Mouse (Mus musculus) ovary, postnatal 36 days (tissue): ENCODE measurements around the gene Kctd2.
A peak's percentile ranks its signal among the peaks of the same experiment; 100 is the strongest.
"Not testable (repeated sequence)": the region's sequence is repeated elsewhere in the genome, so short reads cannot be mapped to it uniquely, and the experiment has no call there.

Experiments
- DNase-seq: peaks from one replicate; pipeline ENCODE4 v3.0.0; 2022; ENCODE audit warnings: low spot score, mixed read lengths

Kctd2 gene

GRCm38 (mm10) chr11:115419531-115420237 lies at the start of gene Kctd2, which contains the start of gene Atp5h:
Gene Kctd2 (plus strand): TSS chr11:115420128.
Gene Atp5h (minus strand): TSS chr11:115419962.
- DNase-seq: peak; percentile 95

DNA sequence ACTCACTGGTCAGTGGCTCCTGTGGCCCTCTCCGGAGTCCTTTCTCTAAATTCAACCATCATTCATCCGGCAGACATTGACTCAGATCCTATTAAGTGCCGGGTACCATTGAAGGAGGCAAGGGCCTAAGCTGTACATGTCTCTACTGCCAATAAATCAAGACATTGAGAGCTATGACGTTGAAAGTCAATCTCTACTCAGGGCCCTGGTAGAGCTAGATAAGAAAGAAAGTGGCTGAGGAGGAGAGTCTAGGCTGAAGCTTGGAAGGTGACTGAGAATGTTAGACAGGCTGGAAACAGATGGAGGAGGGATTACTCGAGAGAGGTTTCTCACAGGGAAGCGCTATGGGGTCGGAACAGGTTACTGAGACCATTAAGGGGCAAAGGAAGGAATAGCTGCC lies 49.6 kb upstream of the Kctd2 start:
- no peak for DNase-seq

DNA sequence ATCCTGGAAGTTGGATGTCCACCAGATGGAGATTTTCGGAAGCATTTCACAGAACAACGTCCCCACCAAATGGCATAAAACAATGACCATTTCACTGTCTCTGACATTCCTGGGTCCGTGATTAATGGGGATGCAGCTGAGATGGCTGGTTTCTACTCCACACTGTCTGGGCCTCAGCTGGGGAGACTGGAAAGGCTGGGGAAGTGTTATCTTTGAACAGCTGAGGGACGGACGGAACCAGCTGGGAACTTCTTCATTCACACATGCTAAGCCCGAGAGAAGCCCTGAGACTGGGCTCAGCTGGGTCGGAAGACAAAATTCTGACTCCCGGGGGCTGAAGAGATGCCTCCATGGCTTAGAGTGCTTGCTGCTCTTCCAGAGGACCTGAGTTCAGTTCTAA lies 48.6 kb upstream of the Kctd2 start:
- no peak for DNase-seq

- no peak for DNase-seq
Observed at GRCm38 (mm10) chr11:115372015-115372414, 47.9 kb upstream of the Kctd2 start.

DNA sequence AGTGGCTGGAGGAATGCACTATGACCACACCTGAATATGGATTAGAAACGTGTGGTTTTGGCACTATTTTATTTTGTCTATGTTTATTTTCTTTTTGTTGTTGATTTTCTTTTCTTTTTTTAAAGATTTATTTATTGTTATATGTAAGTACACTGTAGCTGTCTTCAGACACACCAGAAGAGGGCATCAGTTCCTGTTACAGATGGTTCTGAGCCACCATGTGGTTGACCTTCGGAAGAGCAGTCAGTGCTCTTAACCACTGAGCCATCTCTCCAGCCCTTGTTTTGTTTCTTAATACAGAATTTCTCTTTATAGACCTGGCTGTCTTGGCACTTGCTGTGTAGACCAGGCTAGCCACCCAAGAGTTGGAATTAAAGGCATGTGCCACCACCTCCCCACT lies 47.2 kb upstream of the Kctd2 start:
- no peak for DNase-seq

GRCm38 (mm10) chr11:115373805-115374694 lies 45.9 kb upstream of the Kctd2 start:
- peak; percentile 68 for DNase-seq

GRCm38 (mm10) chr11:115374695-115375425 lies 45.1 kb upstream of the Kctd2 start:
- no peak for DNase-seq

DNA sequence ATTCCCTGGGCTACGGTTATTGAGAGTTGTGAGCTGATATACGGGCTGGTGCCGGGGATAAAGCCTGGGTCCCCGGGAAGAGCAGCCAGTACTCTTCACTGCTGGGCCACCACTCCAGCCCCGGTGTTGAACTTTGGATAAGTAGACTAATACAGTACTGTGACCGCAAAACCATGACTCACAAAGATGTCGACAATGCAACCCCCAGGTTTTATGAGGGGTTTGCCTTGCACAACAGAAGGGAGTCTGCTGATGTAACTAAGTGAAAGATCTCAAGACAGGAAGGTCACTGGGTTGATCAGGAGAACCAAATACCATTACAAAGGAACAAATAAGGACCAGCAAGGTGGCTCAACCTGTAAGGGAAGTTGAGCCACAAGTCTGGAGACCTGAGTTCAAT lies 43.2 kb upstream of the Kctd2 start:
- no peak for DNase-seq

DNA sequence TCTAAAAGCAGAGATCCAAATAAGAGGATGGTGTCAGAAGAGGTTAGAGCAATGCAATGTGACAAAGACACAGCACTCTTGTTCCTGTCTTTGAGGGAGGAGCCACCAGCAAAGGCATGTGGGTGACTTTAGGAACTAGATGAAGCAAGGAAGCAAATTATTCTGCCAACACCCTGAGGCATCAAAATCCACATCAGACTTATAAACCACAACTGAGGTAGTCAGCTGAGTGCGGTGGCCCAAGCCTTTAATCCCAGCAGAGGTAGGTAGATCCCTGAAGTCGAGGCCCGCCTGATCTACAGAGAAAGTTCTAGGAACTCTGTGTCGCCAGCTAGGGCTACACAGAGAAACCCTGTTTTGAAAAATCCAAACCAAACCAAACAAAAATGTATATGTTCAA lies 42.7 kb upstream of the Kctd2 start:
- no peak for DNase-seq

DNA sequence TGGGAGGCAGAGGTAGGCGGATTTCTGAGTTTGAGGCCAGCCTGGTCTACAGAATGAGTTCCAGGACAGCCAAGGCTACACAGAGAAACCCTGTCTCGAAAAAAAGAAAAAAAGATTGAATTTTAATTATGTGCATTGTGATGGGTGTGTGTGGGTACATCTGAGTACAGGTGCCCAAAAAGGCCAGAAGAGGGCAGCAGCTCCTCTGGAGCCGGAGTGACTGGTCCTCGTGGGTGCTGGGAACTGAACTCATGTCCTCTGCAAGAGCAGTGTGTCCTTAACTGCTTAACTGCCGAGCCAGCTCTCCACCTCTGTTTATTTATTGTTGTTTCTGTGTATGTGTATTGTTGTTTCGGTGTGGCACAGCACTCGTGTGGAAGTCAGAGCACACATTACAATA lies 42.1 kb upstream of the Kctd2 start:
- no peak for DNase-seq

- DNase-seq: no peak
Observed at GRCm38 (mm10) chr11:115381276-115381675, 38.7 kb upstream of the Kctd2 start.

DNA sequence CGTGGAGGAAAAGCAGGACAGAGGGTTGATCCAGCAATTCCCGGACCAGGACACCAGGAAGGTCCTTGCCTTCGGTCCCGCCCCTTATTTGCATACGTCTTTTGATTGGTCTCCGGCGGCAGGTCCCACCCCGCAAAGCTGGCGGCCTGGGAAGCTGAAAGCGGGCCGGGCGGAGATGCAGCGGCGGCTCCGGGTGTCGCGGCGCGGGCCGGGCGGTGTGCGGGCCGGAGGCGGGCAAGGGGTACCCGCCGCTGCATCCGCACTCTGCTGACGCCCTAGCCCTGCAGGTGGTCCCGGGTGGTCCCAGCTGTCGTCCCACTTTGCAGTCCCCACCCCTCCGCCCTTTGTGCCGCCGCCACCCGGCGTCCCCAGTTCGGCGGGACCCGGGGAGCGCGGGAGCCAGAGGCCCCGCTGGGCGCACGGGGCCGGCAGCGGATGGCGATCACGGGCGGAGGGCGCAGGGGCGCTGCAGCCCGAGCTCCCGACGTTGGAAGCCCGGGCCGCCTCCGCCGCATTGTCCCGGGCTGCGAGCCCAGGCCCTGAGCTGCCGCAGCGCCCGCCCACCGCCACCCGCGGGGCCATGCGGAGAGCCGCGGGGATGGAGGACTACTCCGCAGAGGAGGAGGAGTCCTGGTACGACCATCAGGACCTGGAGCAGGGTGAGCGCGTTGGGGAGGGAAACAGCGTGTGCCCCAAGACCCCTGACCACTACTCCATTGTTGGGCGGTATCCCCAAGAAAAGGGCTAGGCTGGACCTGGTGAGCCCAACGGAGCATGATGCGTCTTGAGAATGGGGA lies 38.0 kb upstream of the Kctd2 start, which contains the start of gene Cdr2l:
TSS of gene Cdr2l (plus strand) at position 174 of the 797 bp plus-strand sequence.
- DNase-seq: peak; percentile 91

DNA sequence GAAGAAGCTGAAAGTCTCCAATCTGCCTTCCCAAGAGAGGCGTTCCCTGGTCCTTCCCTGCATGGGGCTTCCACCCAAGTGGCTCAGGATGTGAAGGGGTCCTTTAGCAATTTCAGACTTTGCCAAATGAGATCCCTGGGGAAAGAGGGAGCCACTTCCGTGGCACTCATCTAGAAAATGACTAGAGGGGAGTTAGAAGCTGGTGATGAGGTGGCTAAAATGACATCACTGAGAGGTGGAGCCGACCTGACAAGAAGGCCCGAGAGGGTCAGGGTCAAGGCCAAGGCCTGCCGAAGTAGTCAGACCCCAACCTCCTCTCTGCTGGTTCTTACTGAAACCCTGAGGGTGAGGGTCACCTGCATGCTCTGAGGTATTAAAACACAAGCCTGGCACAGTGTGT lies 37.0 kb upstream of the Kctd2 start:
- no peak for DNase-seq

DNA sequence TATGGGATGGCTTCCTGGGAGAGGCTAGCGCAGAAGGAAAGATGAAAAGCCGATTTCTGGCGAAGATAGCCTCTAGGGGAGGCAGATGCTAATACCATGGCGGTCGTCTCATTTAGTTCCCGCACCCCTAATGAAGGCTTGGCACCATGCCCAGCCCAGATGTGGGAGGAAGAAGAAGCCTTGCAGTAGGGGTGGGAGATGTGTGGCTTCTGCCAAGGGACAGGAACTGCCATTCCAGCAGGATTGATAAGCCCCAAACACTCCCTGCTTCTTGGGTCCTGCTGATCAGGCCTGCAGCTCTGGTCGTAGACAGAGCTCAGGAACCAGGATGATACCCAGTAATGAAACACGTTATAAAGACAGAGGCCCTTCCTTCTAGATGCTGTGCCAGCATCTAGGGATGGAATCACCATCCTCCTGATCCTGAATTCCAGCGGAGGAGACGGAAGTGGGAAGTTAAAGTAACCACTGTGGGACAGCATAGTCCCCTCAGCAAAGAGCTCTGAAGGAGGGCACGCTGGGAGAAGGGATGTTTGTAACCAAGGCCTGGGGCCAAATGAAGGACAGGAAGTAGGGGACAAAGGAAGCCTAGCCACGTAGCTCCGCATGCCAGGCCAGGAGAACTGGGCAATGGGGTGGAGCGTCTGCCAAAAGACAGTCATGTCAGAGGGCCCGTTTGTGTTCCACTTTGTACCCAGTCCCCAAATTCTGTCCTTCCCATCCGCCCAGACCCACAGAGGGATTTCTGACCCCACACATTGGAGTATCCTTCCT lies 36.0 kb upstream of the Kctd2 start:
- peak; percentile 48 for DNase-seq

DNA sequence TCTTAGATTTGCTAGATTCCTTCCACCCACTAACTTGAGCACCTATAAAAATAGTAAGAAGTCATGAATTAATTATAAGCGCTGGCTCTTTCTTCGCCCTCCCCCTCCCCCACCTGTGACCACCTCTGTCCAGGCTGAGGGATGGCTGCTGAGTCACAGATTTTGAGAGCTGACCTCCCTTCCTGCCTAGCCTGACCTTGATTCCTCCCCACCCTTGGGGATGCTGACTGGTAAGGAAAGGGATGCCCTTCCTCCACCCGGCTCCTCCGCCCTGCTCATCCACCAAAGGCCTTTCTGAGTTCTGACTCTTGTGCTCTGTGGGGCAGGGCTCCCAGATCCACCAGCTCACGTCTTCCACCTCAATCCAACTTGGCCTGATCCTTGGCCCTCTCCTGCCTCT lies 35.3 kb upstream of the Kctd2 start:
- no peak for DNase-seq

DNA sequence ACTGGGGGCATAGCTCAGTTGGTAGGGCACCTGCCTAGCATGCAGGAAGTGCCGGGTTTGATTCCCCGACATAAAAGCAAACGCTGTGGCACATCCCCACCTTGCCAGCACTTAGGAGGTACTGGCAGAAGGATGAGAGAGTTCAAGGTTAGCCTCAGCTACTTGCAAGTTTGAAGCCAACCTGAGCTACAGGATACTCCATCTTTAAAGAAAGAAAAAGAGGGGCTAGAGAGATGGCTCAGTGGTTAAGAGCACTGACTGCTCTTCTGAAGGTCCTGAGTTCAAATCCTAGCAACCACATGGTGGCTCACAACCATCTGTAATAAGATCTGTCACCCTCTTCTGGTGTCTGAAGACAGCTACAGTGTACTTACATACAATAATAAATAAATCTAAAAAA lies 33.1 kb upstream of the Kctd2 start:
- not testable (repeated sequence) for DNase-seq

GRCm38 (mm10) chr11:115391358-115391757 lies 28.6 kb upstream of the Kctd2 start:
- no peak for DNase-seq

DNA sequence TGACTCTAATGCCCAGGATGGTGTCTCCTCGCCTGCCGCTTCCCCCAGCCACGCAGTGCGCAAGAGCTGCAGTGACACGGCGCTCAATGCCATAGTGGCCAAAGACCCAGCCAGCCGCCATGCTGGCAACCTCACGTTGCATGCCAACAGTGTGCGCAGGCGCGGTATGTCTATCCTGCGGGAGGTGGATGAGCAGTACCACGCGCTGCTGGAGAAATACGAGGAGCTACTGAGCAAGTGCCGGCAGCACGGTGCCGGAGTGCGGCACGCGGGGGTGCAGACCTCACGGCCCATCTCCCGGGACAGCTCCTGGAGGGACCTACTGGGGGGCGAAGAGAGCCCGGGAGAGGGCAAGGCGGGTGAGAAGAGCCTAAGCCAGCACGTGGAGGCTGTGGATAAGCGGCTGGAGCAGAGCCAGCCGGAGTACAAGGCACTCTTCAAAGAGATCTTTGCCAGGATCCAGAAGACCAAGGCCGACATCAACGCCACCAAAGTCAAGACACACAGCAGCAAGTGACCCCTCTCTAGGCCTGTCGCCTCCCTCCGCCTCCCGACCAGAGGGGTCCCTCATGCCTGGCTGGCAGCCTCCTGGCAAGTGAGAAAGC lies 26.1 kb upstream of the Kctd2 start:
- DNase-seq: no peak

GRCm38 (mm10) chr11:115398085-115398484 lies 21.8 kb upstream of the Kctd2 start:
- DNase-seq: no peak

DNA sequence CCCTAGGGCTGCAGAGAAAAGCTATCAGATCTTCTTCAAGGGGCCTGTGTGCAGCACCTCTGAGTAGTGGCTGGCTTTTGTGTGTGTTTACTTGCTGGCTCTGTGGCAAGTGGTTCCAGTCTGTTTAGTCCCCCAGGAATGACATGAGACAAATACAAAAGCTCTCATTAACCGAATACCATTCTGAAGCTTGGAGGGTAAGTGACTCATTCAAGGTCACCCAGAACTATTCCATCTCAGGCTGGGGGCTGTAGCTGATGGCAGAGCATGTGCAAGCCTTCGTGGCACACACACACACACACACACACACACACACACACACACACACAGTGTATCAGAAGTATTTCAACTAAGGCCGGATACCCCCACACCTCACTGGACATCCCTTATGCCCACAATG lies 19.8 kb upstream of the Kctd2 start:
- no peak for DNase-seq
